ENCODE assay signal across 8 mouse cellular contexts in the genomic region with DNA sequence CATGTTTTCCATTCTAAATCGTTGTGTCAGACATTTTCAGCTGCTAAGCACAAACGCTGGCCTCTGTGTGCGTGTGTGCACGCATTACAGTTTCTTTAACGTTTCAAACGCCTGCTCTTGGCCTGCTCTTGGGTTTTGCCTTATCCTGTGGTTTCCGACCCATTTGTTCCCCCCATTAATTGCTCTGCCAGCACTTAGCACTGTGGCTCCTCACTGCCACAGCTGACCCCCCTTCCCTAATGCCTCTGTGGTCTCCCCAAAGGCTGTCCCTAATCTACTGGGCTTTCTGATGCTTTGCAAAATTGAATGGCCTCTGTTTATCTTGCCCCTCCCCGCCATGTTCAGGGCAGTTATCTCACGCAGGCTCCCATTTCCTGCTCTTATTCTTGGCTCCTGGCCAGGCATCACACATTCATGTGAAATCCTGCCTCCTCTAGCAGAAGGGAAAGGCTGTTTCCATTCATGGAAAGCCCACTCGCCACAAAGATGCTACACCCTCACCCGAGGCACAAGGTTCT.
DNase-seq lines count a peak whose midpoint lies in the region; ATAC-seq and TF ChIP-seq lines count a peak whose summit lies in the region.

No protein-coding gene starts in this region.

- intact Hi-C loops in gastrocnemius, adult 2 months (cut with DNase I): no loop called here
- intact Hi-C loops in gastrocnemius, postnatal 36 days (cut with DNase I): no loop called here

- TF ChIP-seq POLR2A in kidney, adult 2 months (IDR thresholded peaks at IDR 0.05; ENCODE audit: low read depth, low read length): no peak

- H3K27me3 ChIP-seq in heart, embryonic 10.5 days (ENCODE audit: insufficient read depth, poor library complexity, severe bottlenecking): no peaks in the 10 kb centered on the region
- no peaks in the 10 kb centered on the region for H3K27me3 ChIP-seq in kidney, adult 2 months (replicated peaks; ENCODE audit: control insufficient read depth, insufficient read depth, low read length)
- H3K27me3 ChIP-seq in lung, embryonic 16.5 days (ENCODE audit: control insufficient read depth, insufficient read depth, low read depth, low read length): no peaks in the 10 kb centered on the region
- no peaks in the 10 kb centered on the region for H3K27me3 ChIP-seq in stomach, embryonic 15.5 days (replicated peaks)

- ATAC-seq in lung, embryonic 16.5 days (ENCODE audit: low read depth): peak; percentile 81
- peak; percentile 85 for ATAC-seq in stomach, embryonic 15.5 days (ENCODE audit: insufficient read depth, low FRiP score, low read depth)

- H3K4me2 ChIP-seq in lung, embryonic 16.5 days (ENCODE audit: low read depth, low read length): peak overlapping the region; percentile 42
- peak overlapping the region; percentile 35; the same call in 1 of the 2 replicates for H3K4me2 ChIP-seq in stomach, embryonic 15.5 days

- DNase-seq in gastrocnemius, adult 2 months: no peak
- no peak for DNase-seq in gastrocnemius, postnatal 36 days
- peak; percentile 91 for DNase-seq in heart, embryonic 10.5 days (ENCODE audit: low spot score)
- peak; percentile 67 for DNase-seq in kidney, adult 2 months
- DNase-seq in right cerebral cortex, postnatal 4 days: no peak
- DNase-seq in gastrocnemius, postnatal 10 days: no peak

- WGBS in heart, embryonic 10.5 days: 25% methylated on average over 11 of the region's 11 CpGs
- 21% methylated on average over 11 of the region's 11 CpGs for WGBS in kidney, adult 2 months
- WGBS in lung, embryonic 16.5 days: 7% methylated on average over 11 of the region's 11 CpGs
- 11% methylated on average over 11 of the region's 11 CpGs for WGBS in stomach, embryonic 15.5 days

- no peak overlapping the region for H3K9ac ChIP-seq in lung, embryonic 16.5 days (ENCODE audit: low read length)
- H3K9ac ChIP-seq in stomach, embryonic 15.5 days: no peak overlapping the region

- no peak for TF ChIP-seq CTCF in gastrocnemius, adult 2 months (IDR thresholded peaks at IDR 0.05)
- no peak for TF ChIP-seq CTCF in kidney, adult 2 months (conservative IDR thresholded peaks at IDR 0.05; ENCODE audit: insufficient read depth, insufficient read length, low read depth, low read length)

- H3K9me3 ChIP-seq in heart, embryonic 10.5 days: no peaks in the 10 kb centered on the region
- H3K9me3 ChIP-seq in lung, embryonic 16.5 days (ENCODE audit: control insufficient read depth, low read length): no peaks in the 10 kb centered on the region
- no peaks in the 10 kb centered on the region for H3K9me3 ChIP-seq in stomach, embryonic 15.5 days

- peaks cover 32% of the 10 kb centered on the region for H3K4me1 ChIP-seq in heart, embryonic 10.5 days
- no peaks in the 10 kb centered on the region for H3K4me1 ChIP-seq in kidney, adult 2 months (ENCODE audit: control insufficient read depth, insufficient read depth, low read length)
- peaks cover 24% of the 10 kb centered on the region for H3K4me1 ChIP-seq in lung, embryonic 16.5 days (replicated peaks; ENCODE audit: control insufficient read depth, insufficient read depth, low read length)
- peaks cover 14% of the 10 kb centered on the region for H3K4me1 ChIP-seq in stomach, embryonic 15.5 days

- no peak overlapping the region for H3K4me3 ChIP-seq in gastrocnemius, adult 2 months
- no peak overlapping the region for H3K4me3 ChIP-seq in heart, embryonic 10.5 days
- no peak overlapping the region for H3K4me3 ChIP-seq in kidney, adult 2 months (ENCODE audit: insufficient read depth, low read depth, low read length)
- H3K4me3 ChIP-seq in lung, embryonic 16.5 days (ENCODE audit: low read length): 0 out of 2 replicates have a peak overlapping the region, but pooled peaks have one; percentile 18
- H3K4me3 ChIP-seq in stomach, embryonic 15.5 days (replicated peaks): no peak overlapping the region

- no peaks in the 10 kb centered on the region for H3K36me3 ChIP-seq in heart, embryonic 10.5 days
- no peaks in the 10 kb centered on the region for H3K36me3 ChIP-seq in kidney, adult 2 months (ENCODE audit: control insufficient read depth, insufficient read depth, low read length)
- no peaks in the 10 kb centered on the region for H3K36me3 ChIP-seq in lung, embryonic 16.5 days (ENCODE audit: control insufficient read depth, insufficient read depth, low read length)
- H3K36me3 ChIP-seq in stomach, embryonic 15.5 days: no peaks in the 10 kb centered on the region

- peak overlapping the region; percentile 48; the same call in 1 of the 2 replicates for H3K27ac ChIP-seq in gastrocnemius, adult 2 months
- peak overlapping the region; percentile 76 for H3K27ac ChIP-seq in heart, embryonic 10.5 days
- no peak overlapping the region for H3K27ac ChIP-seq in kidney, adult 2 months (ENCODE audit: insufficient read depth, low read depth, low read length)
- peak overlapping the region; percentile 91 for H3K27ac ChIP-seq in lung, embryonic 16.5 days (ENCODE audit: low read length)
- peak overlapping the region; percentile 44; the same call in 1 of the 2 replicates for H3K27ac ChIP-seq in stomach, embryonic 15.5 days

Comparison
In these comparisons a context has a peak if more than half of its experiments do, and no peak if none do; other contexts are left out.
1. DNase-seq: peak in heart, embryonic 10.5 days (single experiment) and kidney, adult 2 months (single experiment); none in gastrocnemius, adult 2 months (single experiment), gastrocnemius, postnatal 36 days (0 of 2), right cerebral cortex, postnatal 4 days (single experiment) and gastrocnemius, postnatal 10 days (single experiment).